Mouse (Mus musculus) activated CD4-positive, CD25-positive, alpha-beta regulatory T cell, adult 4 months (primary cell): ENCODE data around the gene Zdhhc11. TPM values are rescaled to one million over a fixed set of nuclear protein-coding genes. Genes with fewer than 3 reads are reported as not detected.
A peak's percentile ranks its signal among the peaks of the same experiment; 100 is the strongest.
"Not testable (repeated sequence)": the region's sequence is repeated elsewhere in the genome, so short reads cannot be mapped to it uniquely, and the experiment has no call there.

Experiments
- ATAC-seq: one replicate; pipeline ENCODE4 v1.8.0; 2017
- polyA plus RNA-seq, 2 experiments: library from polyadenylated mRNA; unstranded; fragments of 100-300 nt; shearing (Covaris generic); gene quantifications; one replicate each; pipeline ENCODE4 v1.2.1; 2017

Gene Zdhhc11
- polyA plus RNA-seq, 2 experiments from 2014 or later = not detected

- ATAC-seq = not testable (repeated sequence)
These were observed 44.6 kb downstream of the Zdhhc11 start for GRCm38 (mm10) chr13:74008216-74008615.

DNA sequence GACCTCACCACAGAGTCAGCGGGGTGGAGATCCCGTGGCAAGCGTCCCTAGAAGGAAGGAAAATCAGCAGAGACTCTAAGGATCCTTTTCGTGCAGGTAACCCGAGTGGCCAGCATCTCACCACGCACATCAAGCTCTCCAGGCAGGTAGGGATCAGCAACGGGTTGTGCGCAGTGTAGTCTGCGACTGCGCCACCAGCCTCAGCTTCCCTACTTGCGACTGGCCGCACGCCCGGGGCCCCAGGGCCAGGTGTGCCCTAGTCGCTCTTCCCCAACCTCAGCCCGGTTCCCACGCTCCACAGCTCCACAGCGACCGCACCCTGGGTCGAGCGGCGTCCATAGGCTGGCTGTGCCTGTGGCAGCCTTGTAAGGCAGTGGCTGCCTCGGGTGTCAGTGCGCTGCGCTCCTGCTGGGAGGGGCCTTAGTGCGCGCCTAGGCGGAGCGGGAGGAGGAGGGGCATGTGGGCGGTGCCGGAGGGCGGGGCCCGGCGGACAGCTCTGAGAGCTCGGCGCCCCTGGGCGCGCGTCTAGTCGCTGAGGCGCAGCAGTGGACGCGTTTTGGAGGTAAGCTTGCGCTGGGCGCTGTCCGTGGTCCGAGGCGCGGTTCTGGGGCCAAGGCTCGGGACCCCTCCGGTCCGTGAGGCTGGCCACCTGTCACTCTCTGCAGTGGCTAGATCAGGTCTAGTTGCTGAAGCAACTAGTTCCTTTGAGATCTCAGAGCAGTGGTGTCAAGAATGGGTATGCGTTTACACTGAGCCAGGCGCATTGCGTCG lies 45.5 kb downstream of the Zdhhc11 start, which contains the start of gene Tppp:
Tppp (plus strand) TSS at position 460 of the 771 bp plus-strand sequence.
- peak; percentile 95 for ATAC-seq

GRCm38 (mm10) chr13:74009791-74010614 lies 46.4 kb downstream of the Zdhhc11 start:
- ATAC-seq = peak; percentile 7

DNA sequence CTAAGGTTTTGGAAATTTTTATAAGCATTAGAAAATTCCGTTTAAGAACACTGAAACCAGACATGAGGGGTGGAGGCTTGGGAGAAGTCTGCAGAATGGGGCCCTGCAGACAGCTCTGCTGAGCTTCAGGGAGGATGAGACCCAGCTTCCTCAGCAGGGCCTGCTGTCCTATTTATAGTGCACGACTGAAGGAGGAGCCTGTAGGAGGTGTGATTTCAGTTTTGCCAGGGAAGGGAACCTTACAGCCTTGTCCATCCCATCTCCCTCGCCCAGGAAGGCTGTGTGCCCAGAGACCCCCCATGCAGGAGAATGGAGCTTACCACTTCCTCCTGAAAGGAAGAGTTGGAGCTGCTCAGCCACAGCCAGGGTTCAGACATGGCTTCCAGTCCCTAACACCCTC lies 47.0 kb downstream of the Zdhhc11 start:
- ATAC-seq = no peak

DNA sequence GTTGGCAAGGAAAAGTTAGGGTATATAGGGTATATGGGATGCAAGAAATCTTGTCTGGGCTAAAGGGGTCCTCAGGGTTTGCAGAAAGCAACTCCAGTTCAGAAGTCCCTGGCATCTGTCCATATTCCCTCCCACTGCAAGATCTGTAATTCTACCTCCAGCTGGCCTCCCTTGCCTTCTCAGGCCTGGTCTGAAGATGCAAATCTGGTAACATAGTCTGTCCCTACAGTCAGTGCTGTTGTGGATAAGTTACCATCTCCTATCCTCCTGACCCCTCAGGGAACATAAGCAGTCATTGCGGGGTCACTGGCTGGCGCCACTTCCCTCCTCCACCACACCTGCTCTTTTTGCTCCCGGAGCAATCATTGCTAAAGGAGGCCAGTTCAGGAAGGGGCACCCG lies 52.3 kb downstream of the Zdhhc11 start:
- no peak for ATAC-seq

DNA sequence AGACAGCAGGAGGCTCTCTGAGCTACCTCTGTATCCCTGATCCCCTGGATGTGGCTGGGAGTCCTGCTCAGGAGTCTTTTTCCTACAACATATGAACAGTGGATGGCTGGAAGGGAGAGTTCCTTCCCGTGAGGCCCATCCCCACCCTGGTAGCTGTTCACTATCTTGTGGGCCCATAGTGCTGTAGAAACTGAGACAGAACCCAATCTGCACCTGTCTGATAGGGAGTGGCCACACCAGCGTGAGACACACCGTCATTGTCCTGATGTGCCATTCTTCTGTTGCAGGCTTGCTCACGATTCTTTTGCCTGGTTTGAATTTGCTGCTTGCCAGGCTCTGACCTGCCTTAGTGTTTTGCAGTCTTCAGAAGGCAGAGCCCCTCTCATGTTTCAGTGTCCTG lies 53.8 kb downstream of the Zdhhc11 start:
- ATAC-seq = no peak

DNA sequence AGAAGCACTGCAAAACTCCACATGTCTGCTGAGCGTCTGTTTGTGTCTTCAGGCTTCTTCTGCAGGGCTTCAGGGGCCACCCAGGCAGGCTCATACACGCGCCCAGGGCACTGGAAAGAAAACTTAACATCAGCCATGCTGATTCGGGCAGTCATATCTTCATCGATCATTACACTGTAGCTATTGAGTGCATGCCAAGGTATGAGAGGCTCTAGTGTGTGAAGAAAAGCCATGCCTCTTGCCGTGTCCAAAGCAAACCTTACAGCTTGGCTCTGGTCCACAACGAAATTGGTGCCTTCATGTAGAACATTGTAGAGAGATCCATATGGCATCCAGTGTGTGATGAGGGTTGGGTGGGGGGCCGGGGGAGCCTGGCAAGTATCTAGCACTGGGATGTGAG lies 55.4 kb downstream of the Zdhhc11 start:
- not testable (repeated sequence) for ATAC-seq

- ATAC-seq = no peak
These were observed 61.8 kb downstream of the Zdhhc11 start for GRCm38 (mm10) chr13:74025151-74026081.

DNA sequence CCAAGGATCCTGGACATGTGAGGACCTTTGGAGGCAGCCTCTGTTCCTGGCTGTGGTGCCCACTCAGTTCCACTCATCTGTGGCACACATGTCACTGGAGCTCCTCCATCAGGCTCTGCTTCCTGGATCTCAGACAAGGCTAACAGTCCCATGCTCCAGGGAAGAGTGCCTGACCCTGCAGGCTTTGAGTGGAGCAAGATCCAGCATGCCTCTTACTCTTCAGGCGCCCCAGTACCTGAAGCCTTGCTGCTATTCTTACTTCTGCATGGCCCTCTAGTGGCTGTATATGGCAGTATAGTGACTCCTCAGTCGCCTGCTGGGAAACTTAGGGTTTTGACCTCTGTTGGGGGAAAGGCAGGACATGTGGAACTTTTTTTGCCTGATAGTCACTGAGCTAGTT lies 62.6 kb downstream of the Zdhhc11 start:
- ATAC-seq = no peak

DNA sequence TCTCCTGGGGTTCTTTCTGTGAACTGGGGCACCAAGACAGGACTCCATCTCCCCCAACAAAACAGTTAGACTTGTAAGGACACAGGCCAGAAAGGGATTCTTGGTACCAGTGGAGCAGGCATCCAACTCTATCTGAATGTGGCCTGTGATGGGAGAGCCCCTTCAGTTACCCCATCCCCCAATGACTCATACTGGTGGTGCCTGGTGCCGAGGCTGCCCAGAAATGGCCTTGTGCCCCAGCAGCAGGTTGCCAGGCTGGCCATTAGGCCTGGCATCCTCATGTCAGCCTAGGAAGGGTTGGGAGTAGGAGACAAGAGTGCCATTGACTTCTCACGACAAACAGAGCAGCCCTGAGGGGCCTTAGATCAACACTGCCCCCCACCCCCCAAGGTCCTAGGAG lies 64.5 kb downstream of the Zdhhc11 start:
- no peak for ATAC-seq

GRCm38 (mm10) chr13:74029013-74029412 lies 65.4 kb downstream of the Zdhhc11 start:
- ATAC-seq = no peak

DNA sequence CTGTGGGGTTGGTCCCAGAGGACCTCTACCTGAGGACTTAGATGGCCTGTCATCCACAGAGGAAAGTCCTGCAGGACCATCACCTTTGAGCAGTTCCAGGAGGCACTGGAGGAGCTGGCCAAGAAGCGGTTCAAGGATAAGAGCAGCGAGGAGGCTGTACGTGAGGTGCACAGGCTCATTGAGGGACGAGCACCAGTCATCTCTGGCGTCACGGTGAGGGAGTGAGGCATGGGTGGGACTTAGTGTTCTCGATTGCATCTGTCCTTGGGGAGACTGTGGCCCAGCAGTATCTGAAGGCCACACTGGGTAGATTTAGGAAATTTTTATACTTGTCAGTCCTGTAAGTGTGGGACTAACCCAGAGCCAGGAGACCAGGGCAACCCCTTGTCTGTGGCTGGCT lies 67.0 kb downstream of the Zdhhc11 start:
- no peak for ATAC-seq

- ATAC-seq = no peak
These were observed 67.5 kb downstream of the Zdhhc11 start for GRCm38 (mm10) chr13:74031133-74031532.

DNA sequence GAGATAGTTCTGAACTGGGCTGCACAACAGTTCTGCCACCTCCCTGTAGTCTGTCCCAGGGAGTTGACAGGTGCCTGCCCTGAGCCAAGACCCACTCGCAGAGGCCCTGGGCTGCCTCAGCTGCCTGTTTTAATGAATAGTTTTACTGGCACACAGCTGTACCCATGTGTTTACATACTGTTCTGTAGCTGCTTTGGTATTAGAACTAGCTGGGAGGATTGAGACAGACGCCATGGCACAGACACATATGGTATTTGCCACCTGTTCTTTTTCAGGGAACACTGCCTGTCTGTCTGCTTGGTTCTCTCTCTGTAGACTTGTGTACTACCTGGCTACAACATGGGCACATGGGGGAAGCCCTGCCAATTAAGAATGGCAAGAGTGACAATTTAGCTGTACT lies 71.1 kb downstream of the Zdhhc11 start:
- no peak for ATAC-seq

GRCm38 (mm10) chr13:74035776-74036175 lies 72.1 kb downstream of the Zdhhc11 start:
- no peak for ATAC-seq

DNA sequence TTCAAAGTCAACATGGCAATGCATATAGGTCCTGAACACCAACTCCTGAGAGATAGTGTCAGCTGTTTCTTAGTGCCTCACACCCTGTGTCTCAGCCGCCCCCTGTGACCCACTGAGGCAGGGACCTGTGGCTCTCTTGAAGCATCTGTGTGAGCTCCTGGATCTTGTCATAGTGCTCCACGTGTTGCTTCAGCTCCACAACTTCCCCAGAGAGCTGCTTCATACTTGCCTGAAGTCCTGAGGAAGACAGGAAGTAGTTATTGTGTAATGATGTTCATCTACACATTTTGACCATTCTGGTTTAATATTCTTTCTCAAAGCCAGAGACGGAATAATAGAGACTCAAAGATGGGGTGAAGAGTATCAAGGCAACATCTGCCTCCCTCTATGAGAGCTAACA lies 76.3 kb downstream of the Zdhhc11 start:
- no peak for ATAC-seq

Other genes with a start within 250 kb of the Zdhhc11 start
- 10 to 100 TPM; 30.3 to 34.9 TPM for gene Slc12a7, start 230.8 kb upstream of the Zdhhc11 start, polyA plus RNA-seq
- under 1 TPM in 1 of 2 experiments, not detected in 1; 0.19 TPM for gene Nkd2, start 116.2 kb upstream of the Zdhhc11 start, polyA plus RNA-seq
- 1 to 10 TPM; 6.4 to 7.6 TPM for gene Trip13, start 26.1 kb upstream of the Zdhhc11 start, polyA plus RNA-seq
- gene Brd9, start 26.0 kb upstream of the Zdhhc11 start, polyA plus RNA-seq = 10 to 100 TPM; 50.4 to 63.1 TPM
- gene Tppp, start 45.6 kb downstream of the Zdhhc11 start, polyA plus RNA-seq = under 1 TPM; 0.24 to 0.73 TPM
- gene Cep72, start 98.4 kb downstream of the Zdhhc11 start, polyA plus RNA-seq = 1 to 10 TPM; 5.0 to 9.5 TPM
- gene Slc9a3, start 157.6 kb downstream of the Zdhhc11 start, polyA plus RNA-seq = not detected
- 10 to 100 TPM; 77.3 to 85.7 TPM for gene Exoc3, start 244.9 kb downstream of the Zdhhc11 start, polyA plus RNA-seq